Mouse (Mus musculus): ENCODE results near the gene Unc5c. TPM values are rescaled to one million over a fixed set of nuclear protein-coding genes. Genes with fewer than 3 reads are reported as not detected.

Unc5c gene
- polyA plus RNA-seq, 1 experiment from 2014 or later = 11.2 TPM

- H3K36me3 ChIP-seq (ENCODE audit: control insufficient read depth, insufficient read depth, low read length) = no peaks in the 10 kb centered on the region
- H3K9ac ChIP-seq (ENCODE audit: low read depth, low read length) = no peak overlapping the region
- H3K27ac ChIP-seq (ENCODE audit: low read depth, low read length) = no peak overlapping the region
- H3K4me3 ChIP-seq (ENCODE audit: low read depth, low read length) = no peak overlapping the region
- H3K4me1 ChIP-seq (ENCODE audit: control insufficient read depth, insufficient read depth, low read length) = peaks cover 4% of the 10 kb centered on the region; the same call in 1 of the 2 replicates
- ATAC-seq (replicated peaks; ENCODE audit: insufficient number of reproducible peaks, low FRiP score, low TSS enrichment) = no peak
- no peaks in the 10 kb centered on the region for H3K9me3 ChIP-seq (replicated peaks; ENCODE audit: control insufficient read depth, low read length)
- H3K4me2 ChIP-seq = no peak overlapping the region
- 75% methylated on average over 5 of the region's 5 CpGs for WGBS (ENCODE audit: insufficient replicate concordance)
- H3K27me3 ChIP-seq (ENCODE audit: control insufficient read depth, insufficient read depth, low read length) = no peaks in the 10 kb centered on the region
These were observed 10.4 kb downstream of the Unc5c start for GRCm38 (mm10) chr3:141475389-141475788.

GRCm38 (mm10) chr3:141475919-141476318 is 10.9 kb downstream of the Unc5c start:
- 38% methylated on average over 6 of the region's 6 CpGs for WGBS (ENCODE audit: insufficient replicate concordance)
- Histone ChIP-seq H3K36me3 (ENCODE audit: control insufficient read depth, insufficient read depth, low read length) (no peaks in the 10 kb centered on the region), H3K27me3 (ENCODE audit: control insufficient read depth, insufficient read depth, low read length) (no peaks in the 10 kb centered on the region), H3K4me1 (ENCODE audit: control insufficient read depth, insufficient read depth, low read length) (peaks cover 4% of the 10 kb centered on the region; the same call in 1 of the 2 replicates), H3K4me2 (no peak overlapping the region), H3K9ac (ENCODE audit: low read depth, low read length) (no peak overlapping the region), H3K9me3 (replicated peaks; ENCODE audit: control insufficient read depth, low read length) (no peaks in the 10 kb centered on the region), H3K4me3 (ENCODE audit: low read depth, low read length) (no peak overlapping the region), H3K27ac (ENCODE audit: low read depth, low read length) (no peak overlapping the region; the same call in 1 of the 2 replicates)
- ATAC-seq (replicated peaks; ENCODE audit: insufficient number of reproducible peaks, low FRiP score, low TSS enrichment) = no peak; the same call in 1 of the 2 replicates

- H3K36me3 ChIP-seq (ENCODE audit: control insufficient read depth, insufficient read depth, low read length) = no peaks in the 10 kb centered on the region
- no peak overlapping the region for H3K4me3 ChIP-seq (ENCODE audit: low read depth, low read length)
- no peak overlapping the region for H3K9ac ChIP-seq (ENCODE audit: low read depth, low read length)
- H3K4me2 ChIP-seq = no peak overlapping the region
- peak; percentile 57; the same call in 1 of the 2 replicates for ATAC-seq (replicated peaks; ENCODE audit: insufficient number of reproducible peaks, low FRiP score, low TSS enrichment)
- no peaks in the 10 kb centered on the region for H3K9me3 ChIP-seq (replicated peaks; ENCODE audit: control insufficient read depth, low read length)
- H3K4me1 ChIP-seq (ENCODE audit: control insufficient read depth, insufficient read depth, low read length) = peaks cover 4% of the 10 kb centered on the region; the same call in 1 of the 2 replicates
- no peaks in the 10 kb centered on the region for H3K27me3 ChIP-seq (ENCODE audit: control insufficient read depth, insufficient read depth, low read length)
- H3K27ac ChIP-seq (ENCODE audit: low read depth, low read length) = no peak overlapping the region
- WGBS (ENCODE audit: insufficient replicate concordance) = 5% methylated on average over 3 of the region's 3 CpGs
These were observed 11.7 kb downstream of the Unc5c start for GRCm38 (mm10) chr3:141476670-141477069.

- H3K9ac ChIP-seq (ENCODE audit: low read depth, low read length) = no peak overlapping the region
- H3K4me3 ChIP-seq (ENCODE audit: low read depth, low read length) = no peak overlapping the region
- no peaks in the 10 kb centered on the region; the same call in 1 of the 2 replicates for H3K4me1 ChIP-seq (ENCODE audit: control insufficient read depth, insufficient read depth, low read length)
- no peaks in the 10 kb centered on the region for H3K27me3 ChIP-seq (ENCODE audit: control insufficient read depth, insufficient read depth, low read length)
- no peak for ATAC-seq (replicated peaks; ENCODE audit: insufficient number of reproducible peaks, low FRiP score, low TSS enrichment)
- no peaks in the 10 kb centered on the region for H3K36me3 ChIP-seq (ENCODE audit: control insufficient read depth, insufficient read depth, low read length)
- 77% methylated on average over 4 of the region's 4 CpGs for WGBS (ENCODE audit: insufficient replicate concordance)
- H3K27ac ChIP-seq (ENCODE audit: low read depth, low read length) = no peak overlapping the region
- no peaks in the 10 kb centered on the region for H3K9me3 ChIP-seq (replicated peaks; ENCODE audit: control insufficient read depth, low read length)
- no peak overlapping the region for H3K4me2 ChIP-seq
These were observed 17.4 kb downstream of the Unc5c start for GRCm38 (mm10) chr3:141482465-141482864.

- no peak overlapping the region for H3K4me3 ChIP-seq (ENCODE audit: low read depth, low read length)
- H3K27ac ChIP-seq (ENCODE audit: low read depth, low read length) = 0 out of 2 replicates have a peak overlapping the region, but pooled peaks have one; percentile 35
- no peaks in the 10 kb centered on the region for H3K27me3 ChIP-seq (ENCODE audit: control insufficient read depth, insufficient read depth, low read length)
- H3K36me3 ChIP-seq (ENCODE audit: control insufficient read depth, insufficient read depth, low read length) = no peaks in the 10 kb centered on the region
- no peak overlapping the region for H3K4me2 ChIP-seq
- H3K9ac ChIP-seq (ENCODE audit: low read depth, low read length) = no peak overlapping the region
- no peak for ATAC-seq (replicated peaks; ENCODE audit: insufficient number of reproducible peaks, low FRiP score, low TSS enrichment)
- 40% methylated on average over 2 of the region's 2 CpGs for WGBS (ENCODE audit: insufficient replicate concordance)
- no peaks in the 10 kb centered on the region; the same call in 1 of the 2 replicates for H3K4me1 ChIP-seq (ENCODE audit: control insufficient read depth, insufficient read depth, low read length)
- H3K9me3 ChIP-seq (replicated peaks; ENCODE audit: control insufficient read depth, low read length) = no peaks in the 10 kb centered on the region
These were observed 18.8 kb downstream of the Unc5c start for GRCm38 (mm10) chr3:141483665-141484431.

GRCm38 (mm10) chr3:141485218-141485617 is 20.2 kb downstream of the Unc5c start:
- H3K36me3 ChIP-seq (ENCODE audit: control insufficient read depth, insufficient read depth, low read length) = no peaks in the 10 kb centered on the region
- no peak overlapping the region for H3K4me3 ChIP-seq (ENCODE audit: low read depth, low read length)
- no peak overlapping the region for H3K4me2 ChIP-seq
- no peak overlapping the region for H3K9ac ChIP-seq (ENCODE audit: low read depth, low read length)
- WGBS (ENCODE audit: insufficient replicate concordance) = 74% methylated on average over 4 of the region's 4 CpGs
- no peak overlapping the region for H3K27ac ChIP-seq (ENCODE audit: low read depth, low read length)
- H3K27me3 ChIP-seq (ENCODE audit: control insufficient read depth, insufficient read depth, low read length) = no peaks in the 10 kb centered on the region
- no peaks in the 10 kb centered on the region for H3K9me3 ChIP-seq (replicated peaks; ENCODE audit: control insufficient read depth, low read length)
- no peaks in the 10 kb centered on the region; the same call in 1 of the 2 replicates for H3K4me1 ChIP-seq (ENCODE audit: control insufficient read depth, insufficient read depth, low read length)
- no peak for ATAC-seq (replicated peaks; ENCODE audit: insufficient number of reproducible peaks, low FRiP score, low TSS enrichment)

GRCm38 (mm10) chr3:141490647-141491046 is 25.6 kb downstream of the Unc5c start:
- H3K27ac ChIP-seq (ENCODE audit: low read depth, low read length) = no peak overlapping the region
- no peak for ATAC-seq (replicated peaks; ENCODE audit: insufficient number of reproducible peaks, low FRiP score, low TSS enrichment)
- H3K27me3 ChIP-seq (ENCODE audit: control insufficient read depth, insufficient read depth, low read length) = no peaks in the 10 kb centered on the region
- no peaks in the 10 kb centered on the region for H3K36me3 ChIP-seq (ENCODE audit: control insufficient read depth, insufficient read depth, low read length)
- H3K9me3 ChIP-seq (replicated peaks; ENCODE audit: control insufficient read depth, low read length) = no peaks in the 10 kb centered on the region
- no peak overlapping the region for H3K4me2 ChIP-seq
- no peak overlapping the region for H3K4me3 ChIP-seq (ENCODE audit: low read depth, low read length)
- H3K9ac ChIP-seq (ENCODE audit: low read depth, low read length) = no peak overlapping the region
- peaks cover 9% of the 10 kb centered on the region; the same call in 1 of the 2 replicates for H3K4me1 ChIP-seq (ENCODE audit: control insufficient read depth, insufficient read depth, low read length)
- WGBS (ENCODE audit: insufficient replicate concordance) = 85% methylated on average over 1 of the region's 1 CpGs

GRCm38 (mm10) chr3:141491272-141491950 is 26.4 kb downstream of the Unc5c start:
- H3K9me3 ChIP-seq (replicated peaks; ENCODE audit: control insufficient read depth, low read length) = no peaks in the 10 kb centered on the region
- H3K36me3 ChIP-seq (ENCODE audit: control insufficient read depth, insufficient read depth, low read length) = no peaks in the 10 kb centered on the region
- peak overlapping the region; percentile 30 for H3K4me2 ChIP-seq
- H3K27me3 ChIP-seq (ENCODE audit: control insufficient read depth, insufficient read depth, low read length) = no peaks in the 10 kb centered on the region
- no peak overlapping the region for H3K9ac ChIP-seq (ENCODE audit: low read depth, low read length)
- WGBS (ENCODE audit: insufficient replicate concordance) = 26% methylated on average over 5 of the region's 5 CpGs
- no peak overlapping the region for H3K4me3 ChIP-seq (ENCODE audit: low read depth, low read length)
- ATAC-seq (replicated peaks; ENCODE audit: insufficient number of reproducible peaks, low FRiP score, low TSS enrichment) = peak; percentile 79; the same call in 1 of the 2 replicates
- peak overlapping the region; percentile 60 for H3K27ac ChIP-seq (ENCODE audit: low read depth, low read length)
- H3K4me1 ChIP-seq (ENCODE audit: control insufficient read depth, insufficient read depth, low read length) = peaks cover 9% of the 10 kb centered on the region; the same call in 1 of the 2 replicates

All from heart, embryonic 11.5 days (tissue).